Mouse (Mus musculus) MEL (cell line): Measurements from ENCODE around the gene Nabp2.
A peak's percentile ranks its signal among the peaks of the same experiment; 100 is the strongest.

Experiments used
- CTCF ChIP-seq, 3 experiments: IDR thresholded peaks in 2 of 3; conservative IDR thresholded peaks in 1 of 3; 2 replicates each; pipeline ENCODE4 v1.5.1; 2011 to 2012; ENCODE audit warnings: low read length in 3 of 3, low read depth in 2 of 3, mild to moderate bottlenecking in 2 of 3, improper control_type of control experiment in 1 of 3, inconsistent platforms in 1 of 3, mixed read lengths in 1 of 3, moderate library complexity in 1 of 3; ENCODE audit not compliant: control insufficient read depth in 1 of 3, insufficient read depth in 1 of 3, poor library complexity in 1 of 3, severe bottlenecking in 1 of 3
- ELF1 ChIP-seq: IDR thresholded peaks from 2 replicates; pipeline ENCODE4 v1.6.1; 2014; ENCODE audit warnings: low read depth, mild to moderate bottlenecking, inconsistent platforms, low read length, improper control_type of control experiment, moderate library complexity
- EP300 ChIP-seq, 2 experiments: IDR thresholded peaks; 2 replicates each; pipeline ENCODE4 v1.6.1; 2011; ENCODE audit warnings: improper control_type of control experiment in 2 of 2, low read length in 2 of 2, low read depth in 1 of 2, mild to moderate bottlenecking in 1 of 2
- MAFK ChIP-seq: IDR thresholded peaks from 2 replicates; pipeline ENCODE4 v1.6.1; 2011; ENCODE audit warnings: low read depth, mild to moderate bottlenecking, low read length, improper control_type of control experiment, borderline replicate concordance
- MAX ChIP-seq: IDR thresholded peaks from 2 replicates; pipeline ENCODE4 v1.6.1; 2011; ENCODE audit warnings: low read length, improper control_type of control experiment
- MAZ ChIP-seq: IDR thresholded peaks from 2 replicates; pipeline ENCODE4 v1.6.1; 2012; ENCODE audit warnings: low read depth, mild to moderate bottlenecking, inconsistent platforms, low read length, improper control_type of control experiment
- NRF1 ChIP-seq: IDR thresholded peaks from 2 replicates; pipeline ENCODE4 v1.6.1; 2014; ENCODE audit warnings: low read depth, mild to moderate bottlenecking, inconsistent platforms, low read length, improper control_type of control experiment, moderate library complexity; ENCODE audit not compliant: poor library complexity, insufficient read depth, severe bottlenecking
- POLR2A ChIP-seq, 2 experiments: IDR thresholded peaks; 2 replicates each; pipeline ENCODE4 v1.6.1; 2011 to 2012; ENCODE audit warnings: low read length in 2 of 2, mild to moderate bottlenecking in 2 of 2, control low read depth in 1 of 2, improper control_type of control experiment in 1 of 2, low read depth in 1 of 2, moderate library complexity in 1 of 2; ENCODE audit not compliant: control insufficient read depth in 1 of 2, insufficient read depth in 1 of 2, poor library complexity in 1 of 2
- TCF12 ChIP-seq: IDR thresholded peaks from 2 replicates; pipeline ENCODE4 v1.6.1; 2014; ENCODE audit warnings: low read depth, mild to moderate bottlenecking, inconsistent platforms, low read length, improper control_type of control experiment, moderate library complexity
- UBTF ChIP-seq: IDR thresholded peaks from 2 replicates; pipeline ENCODE4 v1.6.1; 2012; ENCODE audit warnings: low read depth, mild to moderate bottlenecking, inconsistent platforms, low read length, improper control_type of control experiment, moderate library complexity, borderline replicate concordance; ENCODE audit not compliant: insufficient read depth
- USF2 ChIP-seq, 2 experiments: IDR thresholded peaks; 2 replicates each; pipeline ENCODE4 v1.6.1; 2011 to 2012; ENCODE audit warnings: improper control_type of control experiment in 2 of 2, low read length in 2 of 2, borderline replicate concordance in 1 of 2, inconsistent platforms in 1 of 2, low read depth in 1 of 2, mild to moderate bottlenecking in 1 of 2; ENCODE audit not compliant: insufficient read depth in 1 of 2
- ZC3H11A ChIP-seq: IDR thresholded peaks from 2 replicates; pipeline ENCODE4 v1.6.1; 2012; ENCODE audit warnings: low read depth, mild to moderate bottlenecking, inconsistent platforms, low read length, improper control_type of control experiment

GRCm38 (mm10) chr10:128361836-128362235 lies 49.5 kb downstream of the Nabp2 start:
- TF ChIP-seq CTCF (IDR thresholded peaks at IDR 0.05 in 2 of 3, conservative IDR thresholded peaks at IDR 0.05 in 1 of 3; ENCODE audit: control insufficient read depth in 1 of 3, insufficient read depth in 1 of 3, low read depth in 2 of 3, low read length in 3 of 3, poor library complexity in 1 of 3, severe bottlenecking in 1 of 3) (no peak), UBTF (no peak), ZC3H11A (no peak), ELF1 (no peak), EP300 (IDR thresholded peaks at IDR 0.05; ENCODE audit: low read depth in 1 of 2, low read length in 2 of 2) (no peak), MAZ (no peak), MAFK (no peak), USF2 (IDR thresholded peaks at IDR 0.05; ENCODE audit: borderline replicate concordance in 1 of 2, insufficient read depth in 1 of 2, low read depth in 1 of 2, low read length in 2 of 2) (no peak), MAX (no peak), NRF1 (no peak), TCF12 (no peak), POLR2A (IDR thresholded peaks at IDR 0.05; ENCODE audit: control insufficient read depth in 1 of 2, insufficient read depth in 1 of 2, low read depth in 1 of 2, low read length in 2 of 2, poor library complexity in 1 of 2) (0 out of 4 replicates have a peak, but pooled peaks of 1 of the 2 experiments have one; percentile 13)
